Mouse (Mus musculus) olfactory bulb, adult 2 months (tissue): Measurements from ENCODE around the gene D430041D05Rik.

Experiments
- CTCF ChIP-seq: fragments of 200-500 bp; IDR thresholded peaks from 2 replicates; pipeline ENCODE4 v1.5.1; 2012; ENCODE audit warnings: low read depth, mild to moderate bottlenecking, low read length, moderate library complexity; ENCODE audit not compliant: insufficient read depth
- POLR2A ChIP-seq: fragments of 200-500 bp; IDR thresholded peaks from 2 replicates; pipeline ENCODE4 v1.6.1; 2012; ENCODE audit warnings: mild to moderate bottlenecking, low read depth, low read length, moderate library complexity; ENCODE audit not compliant: insufficient read depth

DNA sequence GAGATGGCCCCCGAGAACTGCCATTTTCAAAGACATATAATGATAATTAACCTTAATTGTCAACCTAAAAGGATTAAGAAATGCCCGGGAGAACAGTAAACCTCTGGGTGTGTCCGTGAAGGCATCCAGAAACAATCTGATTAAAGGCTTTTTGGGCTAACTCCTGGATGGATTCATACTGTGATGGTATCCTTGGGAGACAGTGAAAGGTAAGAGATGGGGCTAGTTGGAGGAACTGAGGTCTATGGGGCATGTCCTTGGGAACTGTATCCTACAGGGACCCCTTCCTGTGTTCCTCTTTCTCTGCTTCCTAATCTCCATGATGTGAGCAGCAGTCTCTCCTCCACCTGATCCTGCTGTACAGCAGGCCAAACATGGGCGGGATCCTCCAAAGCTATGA, 38.7 kb downstream of the D430041D05Rik start:
- TF ChIP-seq POLR2A (no peak), CTCF (no peak)
